Mouse (Mus musculus): ENCODE measurements at regions not wholly inside any gene's neighbourhood (a gene's known extent, or its start where the extent isn't known, plus 50 kb on each side); places are given as distances from the start of the nearest gene placed in this dataset.

GRCm38 (mm10) chr6:84269023-84269422 lies 260.6 kb downstream of the Dysf start:
- no peak for DNase-seq (ENCODE audit: inconsistent age in 2 of 2, low spot score in 1 of 2)

- DNase-seq (ENCODE audit: inconsistent age in 2 of 2, low spot score in 1 of 2), result peak; percentile 72 to 86
These were observed 259.7 kb downstream of the Dysf start for GRCm38 (mm10) chr6:84268111-84268510.

GRCm38 (mm10) chr6:84267526-84267925 lies 259.1 kb downstream of the Dysf start:
- no peak for DNase-seq (ENCODE audit: inconsistent age in 2 of 2, low spot score in 1 of 2)

- DNase-seq (ENCODE audit: inconsistent age in 2 of 2, low spot score in 1 of 2), result peak; percentile 88 to 95
These were observed 258.3 kb downstream of the Dysf start for GRCm38 (mm10) chr6:84266736-84267135.

GRCm38 (mm10) chr6:84264681-84265080 lies 256.3 kb downstream of the Dysf start:
- no peak for DNase-seq (ENCODE audit: inconsistent age in 2 of 2, low spot score in 1 of 2)

- no peak for DNase-seq (ENCODE audit: inconsistent age in 2 of 2, low spot score in 1 of 2)
These were observed 255.3 kb downstream of the Dysf start for GRCm38 (mm10) chr6:84263686-84264085.

- peak in 1 of 2 experiments; percentile 47 for DNase-seq (ENCODE audit: inconsistent age in 2 of 2, low spot score in 1 of 2)
These were observed 254.4 kb downstream of the Dysf start for GRCm38 (mm10) chr6:84262766-84263165.

GRCm38 (mm10) chr6:84261483-84261882 lies 253.1 kb downstream of the Dysf start:
- DNase-seq (ENCODE audit: inconsistent age in 2 of 2, low spot score in 1 of 2), result no peak
